Mouse (Mus musculus): ENCODE results near the gene Rasal3.
A peak's percentile ranks its signal among the peaks of the same experiment; 100 is the strongest.

Rasal3 gene

DNA sequence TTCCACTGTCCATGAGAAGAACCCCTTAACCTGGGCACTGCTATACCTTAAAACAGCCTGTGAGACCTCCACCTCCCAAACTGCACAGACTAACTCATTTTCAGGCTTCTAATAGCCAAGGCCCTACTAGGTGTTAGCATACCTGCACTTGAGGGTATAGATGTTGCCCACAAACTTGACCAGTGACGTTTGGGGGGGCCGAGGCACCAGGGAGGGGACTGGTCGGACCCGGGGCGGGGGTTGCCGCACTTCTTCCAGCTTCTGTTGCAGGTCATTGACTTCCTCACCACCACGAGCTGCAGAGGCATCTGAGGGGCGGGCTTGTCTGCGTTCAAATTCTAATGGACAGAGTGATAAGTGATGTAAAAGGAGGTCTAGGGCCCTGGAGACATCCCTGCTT is 47.1 kb downstream of the Rasal3 start:
- no peak for DNase-seq (ENCODE audit: low read depth, low spot score)

DNA sequence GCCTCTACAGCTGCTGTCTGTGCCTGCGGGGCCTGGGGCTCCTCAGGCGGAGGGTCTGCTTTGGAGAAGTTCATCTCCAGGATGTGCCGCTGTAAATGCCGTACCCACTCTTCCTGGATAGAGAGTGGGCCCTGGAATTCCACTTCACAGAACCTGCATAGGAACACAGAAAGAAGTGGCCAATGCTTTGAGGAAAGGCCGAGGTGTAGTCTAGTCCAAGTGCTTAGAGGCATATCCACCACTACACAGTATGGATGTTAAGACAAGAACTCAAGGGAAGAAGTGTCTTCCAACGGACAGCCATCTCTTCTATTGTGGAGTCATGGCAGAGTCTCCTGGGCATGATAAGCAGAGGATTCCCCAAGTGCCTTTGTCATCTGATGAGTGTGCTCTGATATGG is 48.4 kb downstream of the Rasal3 start:
- DNase-seq (ENCODE audit: low read depth, low spot score), result no peak

DNA sequence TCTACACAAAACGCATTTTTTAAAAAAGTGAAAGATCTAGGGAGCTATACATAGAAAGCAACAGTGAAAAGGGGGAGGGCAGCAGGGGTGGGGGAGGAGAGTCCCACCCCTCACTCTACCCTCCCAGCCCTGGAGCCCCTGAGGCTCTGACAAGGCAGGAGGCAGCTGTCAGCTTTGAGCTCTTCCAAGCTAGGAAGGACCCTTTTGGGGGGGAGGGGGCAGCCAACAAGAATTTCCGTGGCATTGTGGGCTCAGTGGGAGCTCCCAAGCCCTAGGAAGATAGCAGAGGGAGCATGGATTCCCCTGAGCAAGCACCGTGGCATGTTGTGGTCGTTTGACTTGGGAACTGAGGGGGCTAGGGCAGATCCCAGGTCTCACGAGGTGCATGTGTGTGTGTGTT is 49.2 kb downstream of the Rasal3 start:
- no peak for DNase-seq (ENCODE audit: low read depth, low spot score)

- DNase-seq (ENCODE audit: low read depth, low spot score), result peak; percentile 81
Observed at GRCm38 (mm10) chr17:32353696-32354095, 49.7 kb downstream of the Rasal3 start.

DNA sequence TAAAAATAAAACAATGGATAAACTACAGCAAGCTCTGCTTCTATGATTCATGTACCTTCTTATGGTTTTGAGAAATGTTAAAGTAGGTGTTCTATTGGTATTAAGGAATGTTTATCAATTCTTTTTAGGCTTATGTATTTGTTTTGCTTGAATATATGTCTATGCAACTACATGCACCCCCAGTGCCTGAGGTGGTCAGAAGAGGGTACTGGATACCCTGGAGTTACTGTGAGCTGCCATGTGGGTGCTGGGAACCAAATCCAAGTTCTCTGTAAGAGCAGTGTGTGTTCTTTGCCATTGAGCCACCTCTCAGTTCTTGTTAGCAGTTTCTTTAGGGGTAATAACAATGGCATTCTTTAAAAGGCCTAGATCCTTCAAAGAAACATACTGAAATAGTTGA is 51.7 kb downstream of the Rasal3 start:
- no peak for DNase-seq (ENCODE audit: low read depth, low spot score)

DNA sequence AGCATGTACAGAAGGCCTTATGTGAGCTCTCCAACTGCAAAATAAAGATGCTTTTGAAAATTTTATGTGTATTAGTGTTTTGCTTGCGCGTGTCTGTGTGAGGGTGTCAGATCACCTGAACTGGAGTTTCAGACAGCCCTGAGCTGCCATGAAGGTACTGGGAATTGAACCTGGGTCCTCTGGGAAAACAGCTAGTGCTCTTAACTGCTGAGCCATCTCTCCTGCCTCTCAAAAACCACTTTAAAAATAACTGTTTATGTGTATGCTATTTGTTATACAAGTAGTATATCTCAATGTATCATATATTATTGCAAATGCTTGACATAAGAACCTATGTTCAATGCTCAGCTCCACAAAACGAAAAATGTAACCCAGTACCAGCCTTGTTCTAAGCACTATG is 52.1 kb downstream of the Rasal3 start:
- DNase-seq (ENCODE audit: low read depth, low spot score), result no peak

DNA sequence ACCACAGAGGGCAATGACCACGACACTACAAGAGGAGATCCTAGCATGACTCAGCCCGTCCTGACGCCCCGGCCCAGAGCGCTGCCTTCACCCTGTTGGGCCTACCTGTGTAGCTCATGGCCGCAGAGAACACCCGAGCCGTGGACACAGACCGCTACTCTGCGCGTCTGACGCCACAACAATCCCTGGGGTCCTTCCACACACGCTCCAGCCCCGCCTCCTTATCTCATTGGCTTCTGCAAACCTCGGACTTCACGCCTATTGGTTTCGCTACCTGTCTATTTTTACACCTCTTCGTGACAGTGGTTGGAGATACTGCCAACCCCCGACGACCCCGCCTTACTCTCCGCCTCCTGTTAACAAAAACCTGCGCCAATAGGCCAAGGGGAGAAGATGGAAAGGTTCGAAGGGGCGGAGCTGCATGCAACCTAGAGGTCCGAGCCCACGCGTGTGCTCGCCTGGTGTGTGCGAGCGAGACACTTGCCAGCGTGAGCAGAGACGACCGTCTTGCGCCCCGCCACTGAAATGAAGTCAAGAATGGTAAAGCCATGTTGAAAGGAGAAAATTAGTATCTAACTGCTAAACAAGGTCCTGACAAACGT is 52.9 kb downstream of the Rasal3 start, which contains the start of gene Akap8l:
TSS of gene Akap8l (minus strand) at position 226 of the 602 bp plus-strand sequence.
- DNase-seq (ENCODE audit: low read depth, low spot score), result peak; percentile 98

GRCm38 (mm10) chr17:32349851-32350381 is 53.5 kb downstream of the Rasal3 start:
- DNase-seq (ENCODE audit: low read depth, low spot score), result no peak

GRCm38 (mm10) chr17:32349037-32349732 is 54.2 kb downstream of the Rasal3 start:
- no peak for DNase-seq (ENCODE audit: low read depth, low spot score)

DNA sequence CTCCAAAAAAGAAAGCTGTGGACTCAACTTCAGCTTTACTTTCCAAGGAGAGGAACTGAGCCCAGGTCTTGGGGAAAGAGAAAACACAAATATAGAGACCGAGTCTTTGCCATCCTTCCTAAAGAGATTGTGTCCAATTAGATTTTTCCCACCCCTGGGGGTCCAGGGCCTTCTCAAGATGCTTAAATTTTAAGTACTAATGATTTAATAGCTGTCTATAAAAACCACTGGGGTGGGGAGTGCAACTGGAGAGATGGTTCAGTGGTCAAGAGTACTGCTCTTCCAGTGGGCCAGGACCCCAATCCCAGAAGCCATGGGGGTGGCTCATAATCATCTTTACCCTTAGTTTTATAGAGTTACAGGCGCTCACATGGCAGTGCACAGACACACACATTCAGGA is 55.0 kb downstream of the Rasal3 start:
- DNase-seq (ENCODE audit: low read depth, low spot score), result no peak

- no peak for DNase-seq (ENCODE audit: low read depth, low spot score)
Observed at GRCm38 (mm10) chr17:32341102-32341501, 62.3 kb downstream of the Rasal3 start.

Data from skeletal muscle tissue, adult 2 months (tissue).